Mouse (Mus musculus) forebrain, embryonic 14.5 days (tissue): ENCODE measurements around the gene Peak1. TPM values are rescaled to one million over a fixed set of nuclear protein-coding genes. Genes with fewer than 3 reads are reported as not detected.
A peak's percentile ranks its signal among the peaks of the same experiment; 100 is the strongest.

Experiments used
- ATAC-seq: fragments of 200-750 bp; cut with Nextera tagmentation; 2 replicates; pipeline ENCODE4 v1.8.0; 2017; ENCODE audit warnings: mild to moderate bottlenecking, moderate library complexity
- DNase-seq: peaks from one replicate; pipeline ENCODE4 v3.0.0-alpha.2; 2015; ENCODE audit warnings: low spot score
- H3K27ac ChIP-seq: fragments of 300-500 bp; sonication (generic); 2 replicates; pipeline ENCODE4 v1.5.1; 2014; ENCODE audit warnings: low read depth, mild to moderate bottlenecking, control low read depth, low read length, moderate library complexity
- H3K27me3 ChIP-seq: fragments of 300-500 bp; sonication (generic); replicated peaks from 2 replicates; pipeline ENCODE4 v1.6.1; 2014; ENCODE audit warnings: low read length, control low read depth, mixed read lengths; ENCODE audit not compliant: control insufficient read depth, insufficient read depth
- H3K36me3 ChIP-seq: fragments of 300-500 bp; sonication (generic); 2 replicates; pipeline ENCODE4 v1.6.1; 2014; ENCODE audit warnings: low read length, control low read depth; ENCODE audit not compliant: control insufficient read depth, insufficient read depth
- H3K4me1 ChIP-seq: fragments of 300-500 bp; sonication (generic); 2 replicates; pipeline ENCODE4 v1.6.1; 2014; ENCODE audit warnings: antibody characterized with exemption, low read length, control low read depth; ENCODE audit not compliant: control insufficient read depth, insufficient read depth
- H3K4me2 ChIP-seq: fragments of 300-500 bp; sonication (generic); 2 replicates; pipeline ENCODE4 v1.6.1; 2014; ENCODE audit warnings: mild to moderate bottlenecking, control low read depth, low read length
- H3K4me3 ChIP-seq: fragments of 300-500 bp; sonication (generic); 2 replicates; pipeline ENCODE4 v1.5.1; 2014; ENCODE audit warnings: low read depth, low read length, control low read depth
- H3K9ac ChIP-seq: fragments of 300-500 bp; sonication (generic); 2 replicates; pipeline ENCODE4 v1.6.1; 2014; ENCODE audit warnings: mild to moderate bottlenecking, low read length, control low read depth, moderate library complexity
- H3K9me3 ChIP-seq: fragments of 300-500 bp; sonication (generic); replicated peaks from 2 replicates; pipeline ENCODE4 v1.6.1; 2016; ENCODE audit warnings: low read length, control low read depth, mixed read lengths; ENCODE audit not compliant: control insufficient read depth
- WGBS: fragments of 180-500 bp; shearing (Covaris S2); extraction: QIAGEN DNeasy Blood & Tissue Kit; methylation state at CpG from one replicate; pipeline ENCODE4 v1.1.7; 2014; 5-methylcytosine and 5-hydroxymethylcytosine counted together
- polyA plus RNA-seq: library from polyadenylated mRNA; unstranded; fragments of >200 nt; fragmentation: Nextera tagmentation; extraction: Ambion mirVana; gene quantifications from 2 replicates; pipeline ENCODE4 v1.2.1, GENCODE M21; 2014

Gene Peak1
- polyA plus RNA-seq, 1 experiment from 2014 or later, result 2.5 TPM

GRCm38 (mm10) chr9:56180118-56180781 lies 237.6 kb downstream of the Peak1 start:
- Histone ChIP-seq H3K9me3 (no peaks in the 10 kb centered on the region), H3K36me3 (no peaks in the 10 kb centered on the region), H3K9ac (no peak overlapping the region), H3K4me3 (no peak overlapping the region), H3K4me2 (peak overlapping the region; percentile 21; the same call in 1 of the 2 replicates), H3K27ac (peak overlapping the region; percentile 63), H3K4me1 (peaks cover 6% of the 10 kb centered on the region), H3K27me3 (no peaks in the 10 kb centered on the region)
- DNase-seq, result peak; percentile 59
- ATAC-seq, result peak; percentile 80
- WGBS, result 9% methylated on average over 8 of the region's 8 CpGs

DNA sequence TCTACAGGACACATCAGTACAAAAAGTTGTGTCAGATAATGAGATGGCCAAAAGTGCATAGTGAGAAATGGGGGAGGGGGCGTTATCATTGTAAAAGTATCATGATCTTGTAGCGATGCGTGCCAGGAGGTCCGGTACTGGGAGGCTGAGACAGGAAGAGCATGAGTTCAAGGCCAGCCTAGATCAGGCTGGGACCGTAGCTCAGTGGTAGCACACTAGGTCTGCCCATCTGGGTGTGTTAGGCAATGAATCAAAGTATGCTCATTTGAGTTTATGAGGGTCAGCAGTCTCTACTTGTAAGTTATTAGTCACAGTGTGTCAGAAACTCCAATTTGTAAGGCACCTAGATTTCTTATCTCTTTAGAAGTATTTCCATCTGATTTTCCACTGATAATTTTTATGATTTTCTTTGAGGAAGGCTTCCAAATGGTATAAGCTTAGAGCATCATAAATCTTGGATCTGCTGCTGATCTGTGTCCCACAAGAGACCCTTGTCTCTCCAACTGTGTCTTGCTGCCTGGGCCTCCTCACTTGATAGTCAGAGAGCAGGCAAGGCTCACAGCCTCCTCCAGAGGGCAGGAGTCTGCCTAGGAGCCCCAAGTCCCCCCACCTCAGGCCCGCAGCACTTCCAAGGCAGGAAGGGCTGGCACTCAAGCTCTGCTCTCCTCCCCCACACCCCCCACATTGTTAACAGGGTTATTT lies 238.3 kb downstream of the Peak1 start:
- DNase-seq (peak; percentile 54), ATAC-seq (peak; percentile 55; the same call in 1 of the 2 replicates)
- no peak overlapping the region for H3K9ac ChIP-seq
- H3K27me3 ChIP-seq, result no peaks in the 10 kb centered on the region
- peaks cover 6% of the 10 kb centered on the region for H3K4me1 ChIP-seq
- H3K27ac ChIP-seq, result no peak overlapping the region; the same call in 1 of the 2 replicates
- no peaks in the 10 kb centered on the region for H3K9me3 ChIP-seq
- peak overlapping the region; percentile 21; the same call in 1 of the 2 replicates for H3K4me2 ChIP-seq
- 82% methylated on average over 6 of the region's 6 CpGs for WGBS
- no peak overlapping the region for H3K4me3 ChIP-seq
- no peaks in the 10 kb centered on the region for H3K36me3 ChIP-seq

DNA sequence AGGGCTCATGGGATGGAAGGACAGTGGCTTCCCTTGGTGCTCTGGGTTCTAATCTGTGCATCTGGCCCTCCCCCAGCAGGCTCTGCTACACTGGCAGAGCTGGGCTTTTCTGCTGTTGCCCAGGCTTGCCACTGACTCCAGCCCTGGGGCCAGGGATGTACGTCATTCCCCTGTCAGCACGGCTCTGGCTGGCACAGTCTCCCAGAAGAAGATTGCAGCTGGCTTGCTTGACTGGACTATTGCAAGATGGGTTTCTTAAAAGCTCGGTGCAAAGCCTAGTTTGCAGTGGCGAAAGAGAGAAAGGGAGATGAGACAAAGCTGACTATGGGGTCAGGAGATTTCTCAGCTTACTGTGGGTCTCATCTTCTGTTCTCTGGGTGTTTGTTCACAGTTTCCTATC lies 240.5 kb downstream of the Peak1 start:
- 88% methylated on average over 4 of the region's 4 CpGs for WGBS
- no peaks in the 10 kb centered on the region for H3K9me3 ChIP-seq

GRCm38 (mm10) chr9:56175316-56175715 lies 242.6 kb downstream of the Peak1 start:
- no peak overlapping the region for H3K9ac ChIP-seq
- no peak overlapping the region for H3K4me2 ChIP-seq
- H3K27me3 ChIP-seq, result no peaks in the 10 kb centered on the region
- H3K9me3 ChIP-seq, result no peaks in the 10 kb centered on the region
- WGBS, result 91% methylated on average over 3 of the region's 3 CpGs
- H3K4me3 ChIP-seq, result no peak overlapping the region
- DNase-seq, result no peak
- H3K27ac ChIP-seq, result no peak overlapping the region
- no peak for ATAC-seq
- peaks cover 4% of the 10 kb centered on the region for H3K4me1 ChIP-seq
- H3K36me3 ChIP-seq, result no peaks in the 10 kb centered on the region

More for the DNA sequence above, 240.5 kb downstream of the Peak1 start:
- ATAC-seq (no peak), DNase-seq (no peak)
- no peaks in the 10 kb centered on the region for H3K27me3 ChIP-seq
- peaks cover 6% of the 10 kb centered on the region for H3K4me1 ChIP-seq
- no peak overlapping the region for H3K27ac ChIP-seq
- no peaks in the 10 kb centered on the region for H3K36me3 ChIP-seq
- H3K9ac ChIP-seq, result no peak overlapping the region
- no peak overlapping the region for H3K4me2 ChIP-seq
- no peak overlapping the region for H3K4me3 ChIP-seq

DNA sequence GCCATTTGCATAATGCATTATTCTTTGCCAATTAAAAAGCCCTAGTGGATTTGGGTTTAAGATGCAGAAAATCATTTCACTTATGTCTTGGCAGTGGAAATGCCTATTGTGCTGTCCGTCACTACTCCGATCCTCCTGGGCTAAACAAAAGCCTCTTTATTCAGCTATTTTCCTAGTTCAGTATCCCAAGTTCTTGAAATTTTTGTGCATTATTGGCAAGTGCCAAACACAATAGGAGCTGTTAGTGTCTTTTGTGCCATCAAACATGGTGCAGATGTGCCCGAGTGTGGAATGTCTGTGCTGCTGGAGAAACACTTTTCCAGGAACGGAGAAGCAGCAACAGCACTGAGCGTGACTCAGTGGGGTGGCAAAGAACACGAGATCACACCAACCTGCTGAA lies 250.2 kb downstream of the Peak1 start:
- H3K36me3 ChIP-seq, result no peaks in the 10 kb centered on the region
- DNase-seq (peak; percentile 56), ATAC-seq (peak; percentile 34; the same call in 1 of the 2 replicates)
- no peak overlapping the region for H3K4me2 ChIP-seq
- no peak overlapping the region for H3K4me3 ChIP-seq
- no peaks in the 10 kb centered on the region for H3K27me3 ChIP-seq
- no peaks in the 10 kb centered on the region for H3K9me3 ChIP-seq
- no peak overlapping the region for H3K27ac ChIP-seq
- WGBS, result 4% methylated on average over 6 of the region's 6 CpGs
- peaks cover 8% of the 10 kb centered on the region; the same call in 1 of the 2 replicates for H3K4me1 ChIP-seq
- H3K9ac ChIP-seq, result no peak overlapping the region

GRCm38 (mm10) chr9:56166161-56166560 lies 251.7 kb downstream of the Peak1 start:
- Histone ChIP-seq H3K9ac (no peak overlapping the region), H3K36me3 (no peaks in the 10 kb centered on the region), H3K4me1 (peaks cover 14% of the 10 kb centered on the region), H3K4me3 (no peak overlapping the region), H3K4me2 (no peak overlapping the region), H3K9me3 (no peaks in the 10 kb centered on the region), H3K27ac (no peak overlapping the region), H3K27me3 (no peaks in the 10 kb centered on the region)
- DNase-seq, result no peak
- 71% methylated on average over 5 of the region's 5 CpGs for WGBS
- no peak for ATAC-seq

GRCm38 (mm10) chr9:56165377-56165776 lies 252.5 kb downstream of the Peak1 start, which contains the start of gene Tspan3:
TSS of gene Tspan3 (minus strand) at chr9:56165477.
- H3K9me3 ChIP-seq, result no peaks in the 10 kb centered on the region
- H3K27ac ChIP-seq, result no peak within 1 kb of the TSS
- no peak within 1 kb of the TSS for H3K9ac ChIP-seq
- no peaks in the 10 kb centered on the region for H3K36me3 ChIP-seq
- H3K4me3 ChIP-seq, result no peak within 1 kb of the TSS
- no peak within 1 kb of the TSS for H3K4me2 ChIP-seq
- no peak for ATAC-seq
- 93% methylated on average over 6 of the region's 6 CpGs for WGBS
- DNase-seq, result no peak
- no peaks in the 10 kb centered on the region for H3K27me3 ChIP-seq
- peaks cover 16% of the 10 kb centered on the region for H3K4me1 ChIP-seq

DNA sequence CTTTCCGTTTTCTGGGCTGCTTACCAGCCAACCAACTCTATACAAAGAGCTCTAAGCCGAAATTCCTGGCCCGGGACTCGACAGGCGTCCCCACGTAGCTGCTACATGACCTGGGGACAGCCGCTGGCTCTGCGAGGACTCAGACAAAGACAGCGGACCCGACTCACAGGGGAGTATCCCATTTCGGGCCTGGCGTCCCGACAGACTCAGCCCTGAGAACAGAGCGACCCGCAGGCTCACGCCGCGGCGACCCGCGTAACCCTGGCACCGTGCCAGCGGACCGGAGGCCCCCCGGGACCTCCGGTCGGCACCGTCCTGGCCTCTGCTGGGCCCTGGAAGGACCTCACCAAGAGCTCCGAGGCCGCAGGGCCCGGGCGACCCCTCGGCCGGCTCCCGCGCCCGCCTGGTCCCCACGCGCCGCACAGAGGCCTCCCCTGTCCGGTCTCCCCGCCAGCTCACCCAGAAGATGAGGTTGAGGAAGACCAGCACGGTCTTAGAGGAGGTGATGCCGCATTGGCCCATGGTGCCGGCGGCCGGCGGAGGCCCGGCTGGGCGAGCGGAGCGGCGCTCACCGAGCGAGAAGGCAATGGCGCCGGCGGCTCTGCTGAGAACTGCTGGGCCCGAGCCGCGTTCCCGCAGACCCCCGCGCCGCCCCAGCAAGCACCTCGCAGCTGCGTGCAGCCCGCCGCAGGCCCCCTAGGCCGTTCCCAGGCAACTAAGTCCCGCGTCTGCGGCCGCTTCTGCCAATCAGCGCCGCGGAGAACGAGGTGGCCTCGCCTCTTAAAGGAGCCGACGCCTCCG lies 257.3 kb downstream of the Peak1 start:
- Histone ChIP-seq H3K27me3 (no peaks in the 10 kb centered on the region), H3K4me3 (peak overlapping the region; percentile 98), H3K27ac (peak overlapping the region; percentile 98), H3K9ac (peak overlapping the region; percentile 99), H3K4me1 (peaks cover 24% of the 10 kb centered on the region), H3K9me3 (no peaks in the 10 kb centered on the region), H3K4me2 (peak overlapping the region; percentile 68), H3K36me3 (no peaks in the 10 kb centered on the region)
- ATAC-seq, result peak; percentile 99
- under 1% methylated on average over 82 of the region's 82 CpGs for WGBS
- peak; percentile 97 for DNase-seq
